Mouse (Mus musculus): ENCODE measurements around the gene Hoxc11. TPM values are rescaled to one million over a fixed set of nuclear protein-coding genes. Genes with fewer than 3 reads are reported as not detected.

Gene Hoxc11
- total and polyA plus RNA-seq, 3 experiments = not detected

DNA sequence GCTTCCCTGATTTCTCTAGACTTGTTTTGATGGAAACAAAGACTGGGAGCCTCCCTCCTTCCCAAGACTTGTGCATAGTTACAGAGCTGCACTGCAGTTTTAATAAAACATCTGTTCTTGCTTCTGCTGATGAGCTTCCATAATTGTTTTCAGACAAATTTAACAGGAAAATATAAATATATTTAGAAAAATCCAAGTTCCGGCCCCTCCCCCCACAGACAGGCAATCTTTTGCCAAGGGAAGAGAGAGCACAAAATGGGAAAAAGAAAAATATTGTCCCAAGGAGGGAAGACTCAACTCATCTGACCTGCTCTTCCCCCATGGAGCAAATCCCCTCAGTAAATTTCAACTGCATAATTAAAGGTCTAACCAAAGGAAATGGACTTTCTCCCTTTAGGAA lies 52.1 kb downstream of the Hoxc11 start:
- peaks cover 20 to 38% of the 10 kb centered on the region in 2 experiments for H3K4me1 ChIP-seq (ENCODE audit: control insufficient read depth in 1 of 2, insufficient read depth in 2 of 2, low read length in 2 of 2)
- no peak for DNase-seq (ENCODE audit: low read depth, low spot score)
- TF ChIP-seq RCOR1 (IDR thresholded peaks at IDR 0.05; ENCODE audit: low read depth, low read length) = no peak
- no peak for TF ChIP-seq MAX (IDR thresholded peaks at IDR 0.05; ENCODE audit: low read length)
- no peak for TF ChIP-seq MXI1 (IDR thresholded peaks at IDR 0.05; ENCODE audit: low read depth, low read length)
- no peak for TF ChIP-seq ZC3H11A (IDR thresholded peaks at IDR 0.05; ENCODE audit: low read depth, low read length)
- no peak for TF ChIP-seq POLR2A (IDR thresholded peaks at IDR 0.05; ENCODE audit: control insufficient read depth in 1 of 2, insufficient read depth in 1 of 2, low read depth in 1 of 2, low read length in 2 of 2, poor library complexity in 1 of 2)
- TF ChIP-seq RAD21 (IDR thresholded peaks at IDR 0.05; ENCODE audit: low read depth, low read length) = no peak
- TF ChIP-seq ZMIZ1 (IDR thresholded peaks at IDR 0.05; ENCODE audit: low read depth, low read length) = no peak
- TF ChIP-seq GABPA (IDR thresholded peaks at IDR 0.05; ENCODE audit: low read depth, low read length) = no peak
- no peak for TF ChIP-seq MAFK (IDR thresholded peaks at IDR 0.05; ENCODE audit: borderline replicate concordance, low read depth, low read length)
- no peak for TF ChIP-seq ZNF384 (IDR thresholded peaks at IDR 0.05; ENCODE audit: low read depth, low read length)
- no peak for TF ChIP-seq MYC (IDR thresholded peaks at IDR 0.05; ENCODE audit: low read depth, low read length)
- no peak; a peak in 1 of 4 replicates for TF ChIP-seq EP300 (IDR thresholded peaks at IDR 0.05; ENCODE audit: low read depth in 1 of 2, low read length in 2 of 2)
- no peak for TF ChIP-seq ETS1 (IDR thresholded peaks at IDR 0.05; ENCODE audit: low read depth, low read length)
- TF ChIP-seq GATA1 (IDR thresholded peaks at IDR 0.05; ENCODE audit: low read depth, low read length) = no peak
- TF ChIP-seq ELF1 (IDR thresholded peaks at IDR 0.05; ENCODE audit: low read depth, low read length) = no peak
- no peak for TF ChIP-seq CHD1 (IDR thresholded peaks at IDR 0.05; ENCODE audit: low read depth, low read length)
- TF ChIP-seq HCFC1 (IDR thresholded peaks at IDR 0.05; ENCODE audit: low read depth, low read length) = no peak
- no peak for TF ChIP-seq UBTF (IDR thresholded peaks at IDR 0.05; ENCODE audit: borderline replicate concordance, insufficient read depth, low read depth, low read length)
- no peak for TF ChIP-seq TBP (IDR thresholded peaks at IDR 0.05; ENCODE audit: low read depth, low read length)
- H3K79me2 ChIP-seq (ENCODE audit: control insufficient read depth, insufficient read depth, low read length, poor library complexity) = peaks cover 14% of the 10 kb centered on the region
- no peak overlapping the region for H3K4me3 ChIP-seq (ENCODE audit: control insufficient read depth in 1 of 2, insufficient read depth in 1 of 2, low read depth in 2 of 2, low read length in 2 of 2)
- no peaks in the 10 kb centered on the region for H3K27me3 ChIP-seq (ENCODE audit: control insufficient read depth in 1 of 2, insufficient read depth in 2 of 2, low read length in 2 of 2)
- H3K27ac ChIP-seq (ENCODE audit: control insufficient read depth, low read depth, low read length) = no peak overlapping the region
- H3K9ac ChIP-seq (ENCODE audit: control insufficient read depth, low read depth, low read length, poor library complexity, severe bottlenecking) = no peak overlapping the region
- H3K36me3 ChIP-seq (ENCODE audit: control insufficient read depth in 1 of 2, insufficient read depth in 2 of 2, low read length in 2 of 2) = peaks cover 0 to 33% of the 10 kb centered on the region in 2 experiments; a peak in 2 of 4 replicates
- H3K9me3 ChIP-seq (replicated peaks; ENCODE audit: insufficient read depth, low read length) = no peaks in the 10 kb centered on the region

Other genes starting within 250 kb of the Hoxc11 start
- gene Calcoco1, start 232.2 kb upstream of the Hoxc11 start, total RNA-seq (2012; rRNA removed) = 2.9 and 3.5 TPM in 2 replicates
- gene Calcoco1, start 232.2 kb upstream of the Hoxc11 start, polyA plus RNA-seq (2012; ENCODE audit: insufficient read depth in 1 of 2, insufficient read length in 2 of 2, low read depth in 1 of 2, low replicate concordance in 2 of 2, missing spikeins in 1 of 2) = 10 to 100 TPM in 1 of 2 experiments, not detected in 1; 19.0 TPM
- not detected in 2 replicates for gene Hoxc13, start 33.3 kb upstream of the Hoxc11 start, total RNA-seq (2012; rRNA removed)
- gene Hoxc13, start 33.3 kb upstream of the Hoxc11 start, polyA plus RNA-seq (2012; ENCODE audit: insufficient read depth in 1 of 2, insufficient read length in 2 of 2, low read depth in 1 of 2, low replicate concordance in 2 of 2, missing spikeins in 1 of 2) = not detected
- not detected in 2 replicates for gene Hoxc12, start 17.7 kb upstream of the Hoxc11 start, total RNA-seq (2012; rRNA removed)
- not detected for gene Hoxc12, start 17.7 kb upstream of the Hoxc11 start, polyA plus RNA-seq (2012; ENCODE audit: insufficient read depth in 1 of 2, insufficient read length in 2 of 2, low read depth in 1 of 2, low replicate concordance in 2 of 2, missing spikeins in 1 of 2)
- gene Hoxc10, start 12.4 kb downstream of the Hoxc11 start, total RNA-seq (2012; rRNA removed) = 6.3 and 6.8 TPM in 2 replicates
- 10 to 100 TPM in 1 of 2 experiments, not detected in 1; 24.8 TPM for gene Hoxc10, start 12.4 kb downstream of the Hoxc11 start, polyA plus RNA-seq (2012; ENCODE audit: insufficient read depth in 1 of 2, insufficient read length in 2 of 2, low read depth in 1 of 2, low replicate concordance in 2 of 2, missing spikeins in 1 of 2)
- 0.46 and 0.56 TPM in 2 replicates for gene Hoxc5, start 13.0 kb downstream of the Hoxc11 start, total RNA-seq (2012; rRNA removed)
- gene Hoxc5, start 13.0 kb downstream of the Hoxc11 start, polyA plus RNA-seq (2012; ENCODE audit: insufficient read depth in 1 of 2, insufficient read length in 2 of 2, low read depth in 1 of 2, low replicate concordance in 2 of 2, missing spikeins in 1 of 2) = 1 to 10 TPM in 1 of 2 experiments, not detected in 1; 3.0 TPM
- 3.2 and 4.1 TPM in 2 replicates for gene Hoxc9, start 22.0 kb downstream of the Hoxc11 start, total RNA-seq (2012; rRNA removed)
- 100 to 1,000 TPM in 1 of 2 experiments, 1 to 10 TPM in 1; 9.5 to 400 TPM for gene Hoxc9, start 22.0 kb downstream of the Hoxc11 start, polyA plus RNA-seq (2012; ENCODE audit: insufficient read depth in 1 of 2, insufficient read length in 2 of 2, low read depth in 1 of 2, low replicate concordance in 2 of 2, missing spikeins in 1 of 2)
- 0.26 and 0.31 TPM in 2 replicates for gene Hoxc8, start 36.2 kb downstream of the Hoxc11 start, total RNA-seq (2012; rRNA removed)
- 1 to 10 TPM in 1 of 2 experiments, not detected in 1; 1.7 TPM for gene Hoxc8, start 36.2 kb downstream of the Hoxc11 start, polyA plus RNA-seq (2012; ENCODE audit: insufficient read depth in 1 of 2, insufficient read length in 2 of 2, low read depth in 1 of 2, low replicate concordance in 2 of 2, missing spikeins in 1 of 2)
- gene Hoxc6, start 43.8 kb downstream of the Hoxc11 start, total RNA-seq (2012; rRNA removed) = 1.7 and 2.3 TPM in 2 replicates
- 1 to 10 TPM in 1 of 2 experiments, not detected in 1; 9.4 TPM for gene Hoxc6, start 43.8 kb downstream of the Hoxc11 start, polyA plus RNA-seq (2012; ENCODE audit: insufficient read depth in 1 of 2, insufficient read length in 2 of 2, low read depth in 1 of 2, low replicate concordance in 2 of 2, missing spikeins in 1 of 2)
- gene Hoxc4, start 64.5 kb downstream of the Hoxc11 start, total RNA-seq (2012; rRNA removed) = 2.5 and 2.6 TPM in 2 replicates
- 1 to 10 TPM in 1 of 2 experiments, not detected in 1; 9.4 TPM for gene Hoxc4, start 64.5 kb downstream of the Hoxc11 start, polyA plus RNA-seq (2012; ENCODE audit: insufficient read depth in 1 of 2, insufficient read length in 2 of 2, low read depth in 1 of 2, low replicate concordance in 2 of 2, missing spikeins in 1 of 2)
- 3.8 and 5.2 TPM in 2 replicates for gene Smug1, start 212.7 kb downstream of the Hoxc11 start, total RNA-seq (2012; rRNA removed)
- 1 to 10 TPM in 1 of 2 experiments, not detected in 1; 4.6 TPM for gene Smug1, start 212.7 kb downstream of the Hoxc11 start, polyA plus RNA-seq (2012; ENCODE audit: insufficient read depth in 1 of 2, insufficient read length in 2 of 2, low read depth in 1 of 2, low replicate concordance in 2 of 2, missing spikeins in 1 of 2)